Comparison of ENCODE assay signal across 15 mouse cellular contexts in genomic region chr10:128380565-128380964, GRCm38 (mm10). TPM values are rescaled to one million over a fixed set of nuclear protein-coding genes. Genes with fewer than 3 reads are reported as not detected.
DNase-seq lines count a peak whose midpoint lies in the region; TF ChIP-seq lines count a peak whose summit lies in the region.
"Had no signal": no experiment of that assay in that cellular context is flagged by ENCODE, and none has a peak within 500 bp of the region (broad histone marks: within the 10 kb centered on the region; RNA-seq: fewer than 3 reads in every experiment).

No protein-coding gene starts in this region.

- TF ChIP-seq POLR2A in thymus, adult 2 months (IDR thresholded peaks at IDR 0.05; ENCODE audit: control insufficient read depth, extremely low read depth, insufficient read depth, low read length, poor library complexity) = no peak

- H3K4me3 ChIP-seq in thymus, adult 2 months (ENCODE audit: control insufficient read depth, insufficient read depth, low read length) = no peak overlapping the region
- H3K4me3 ChIP-seq: embryonic facial prominence, embryonic 12.5 days; heart, embryonic 13.5 days; left cerebral cortex, adult 2 months; lung, embryonic 15.5 days had no signal

- H3K4me1 ChIP-seq in thymus, adult 2 months (replicated peaks; ENCODE audit: control insufficient read depth, insufficient read depth, low read length) = peaks cover 16% of the 10 kb centered on the region

- TF ChIP-seq CTCF in thymus, adult 2 months (IDR thresholded peaks at IDR 0.05; ENCODE audit: borderline replicate concordance, control insufficient read depth, extremely low read depth, insufficient read depth, low read length, poor library complexity) = no peak

- intact Hi-C loops in left cerebral cortex, postnatal 4 days (cut with DNase I) = no loop called here

- H3K27me3 ChIP-seq in thymus, adult 2 months (ENCODE audit: control insufficient read depth, insufficient read depth, low read length) = no peaks in the 10 kb centered on the region
- H3K27me3 ChIP-seq in splenic B cell, adult 2 months (ENCODE audit: control insufficient read depth, insufficient read depth, low read length, poor library complexity, severe bottlenecking) = no peaks in the 10 kb centered on the region
- H3K27me3 ChIP-seq: embryonic facial prominence, embryonic 12.5 days; heart, embryonic 13.5 days; lung, embryonic 15.5 days had no signal

- DNase-seq in adrenal gland, postnatal 14 days = peak; percentile 69
- no peak for DNase-seq in adrenal gland, postnatal 25 days
- peak; percentile 23 for DNase-seq in thymus, adult 2 months
- no peak for DNase-seq in thymus, adult 18-20 months
- peak; percentile 36 for DNase-seq in kidney, postnatal 14 days
- peak; percentile 48 for DNase-seq in splenic B cell, adult 2 months (ENCODE audit: low read depth, low spot score)
- DNase-seq in frontal cortex, postnatal 14 days (ENCODE audit: low spot score in 2 of 2) = no peak
- no peak for DNase-seq in left cerebral cortex, postnatal 4 days
- DNase-seq: cerebellum, adult 11 months; forebrain, postnatal 0 days had no signal

- WGBS in thymus, adult 2 months = 87% methylated on average over 5 of the region's 5 CpGs

- peaks cover 40% of the 10 kb centered on the region for H3K36me3 ChIP-seq in thymus, adult 2 months (ENCODE audit: control insufficient read depth, insufficient read depth, low read length)
- peaks cover 2% of the 10 kb centered on the region for H3K36me3 ChIP-seq in splenic B cell, adult 2 months (ENCODE audit: control insufficient read depth, insufficient read depth, low read length, poor library complexity, severe bottlenecking)

- no peak overlapping the region for H3K27ac ChIP-seq in thymus, adult 2 months (ENCODE audit: control insufficient read depth, insufficient read depth, low read length)
- H3K27ac ChIP-seq: embryonic facial prominence, embryonic 12.5 days; heart, embryonic 13.5 days; hindbrain, postnatal 0 days; left cerebral cortex, adult 2 months; lung, embryonic 15.5 days had no signal

RNA-seq across cellular contexts. Expression of gene Ankrd52, which starts 3.6 kb away (rescaled TPM):
- total RNA-seq in adrenal gland, postnatal 14 days (2021) = 66.7 and 66.9 TPM in 2 replicates
- 72.3 and 75.1 TPM in 2 replicates for total RNA-seq in adrenal gland, postnatal 25 days (2021)
- 71.0 and 87.0 TPM in 2 replicates for polyA plus RNA-seq in thymus, adult 2 months (2012; rRNA removed)
- 10 to 100 TPM; 84.9 to 85.5 TPM for total RNA-seq in left cerebral cortex, postnatal 4 days (2021)

RNA-seq across cellular contexts. Expression of gene Coq10a, which starts 11.8 kb away (rescaled TPM):
- 103 and 111 TPM in 2 replicates for total RNA-seq in adrenal gland, postnatal 14 days (2021)
- 74.4 and 80.2 TPM in 2 replicates for total RNA-seq in adrenal gland, postnatal 25 days (2021)
- 62.9 and 71.7 TPM in 2 replicates for polyA plus RNA-seq in thymus, adult 2 months (2012; rRNA removed)
- 10 to 100 TPM; 57.7 to 58.1 TPM for total RNA-seq in left cerebral cortex, postnatal 4 days (2021)

RNA-seq across cellular contexts. Expression of gene Slc39a5, which starts 20.5 kb away (rescaled TPM):
- total RNA-seq in adrenal gland, postnatal 14 days (2021) = 0.78 TPM in 1 of 2 replicates, not detected in the other
- total RNA-seq in adrenal gland, postnatal 25 days (2021) = not detected in 2 replicates
- polyA plus RNA-seq in thymus, adult 2 months (2012; rRNA removed) = 0.53 and 0.65 TPM in 2 replicates
- total RNA-seq in left cerebral cortex, postnatal 4 days (2021) = under 1 TPM; 0.40 to 0.42 TPM
- total RNA-seq: left cerebral cortex, adult 2 months had no signal
- polyA plus RNA-seq: embryonic facial prominence, embryonic 12.5 days had no signal

RNA-seq across cellular contexts. Expression of gene Nabp2, which starts 30.7 kb away (rescaled TPM):
- total RNA-seq in adrenal gland, postnatal 14 days (2021) = 59.8 and 65.2 TPM in 2 replicates
- total RNA-seq in adrenal gland, postnatal 25 days (2021) = 74.6 and 75.0 TPM in 2 replicates
- polyA plus RNA-seq in thymus, adult 2 months (2012; rRNA removed) = 18.0 and 20.8 TPM in 2 replicates
- 10 to 100 TPM; 95.1 to 99.1 TPM for total RNA-seq in left cerebral cortex, postnatal 4 days (2021)

RNA-seq across cellular contexts. Expression of gene Rnf41, which starts 30.9 kb away (rescaled TPM):
- 38.4 and 40.2 TPM in 2 replicates for total RNA-seq in adrenal gland, postnatal 14 days (2021)
- total RNA-seq in adrenal gland, postnatal 25 days (2021) = 35.9 and 44.4 TPM in 2 replicates
- 37.8 and 40.4 TPM in 2 replicates for polyA plus RNA-seq in thymus, adult 2 months (2012; rRNA removed)
- 10 to 100 TPM; 92.0 to 94.7 TPM for total RNA-seq in left cerebral cortex, postnatal 4 days (2021)

Comparison
In these comparisons a context has a peak if more than half of its experiments do, and no peak if none do; other contexts are left out.
1. DNase-seq: peak in adrenal gland, postnatal 14 days (single experiment), thymus, adult 2 months (single experiment), kidney, postnatal 14 days (single experiment) and splenic B cell, adult 2 months (single experiment); none in adrenal gland, postnatal 25 days (single experiment), thymus, adult 18-20 months (0 of 2), frontal cortex, postnatal 14 days (0 of 2) and left cerebral cortex, postnatal 4 days (single experiment).